Mouse (Mus musculus): ENCODE results near the gene Gja10.

DNA sequence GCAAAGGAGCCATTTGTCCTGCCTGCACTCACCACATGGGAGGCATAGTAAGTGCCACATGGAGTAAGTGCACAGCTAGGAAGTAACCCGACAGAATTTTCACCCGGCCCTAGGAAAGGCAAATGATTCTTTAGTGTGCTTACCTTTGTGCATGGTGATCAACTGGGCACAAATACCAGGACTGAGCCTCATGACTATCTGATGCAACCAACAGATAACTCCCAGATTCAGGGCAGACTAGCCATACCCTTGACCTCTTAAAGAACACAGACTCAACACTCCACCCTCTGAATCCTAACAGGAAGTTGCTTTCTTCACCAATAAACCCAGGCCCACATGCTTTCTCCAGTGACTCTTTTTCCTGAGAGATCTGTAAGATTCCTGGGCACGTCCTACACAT lies 31.1 kb downstream of the Gja10 start:
- TF ChIP-seq HCFC1 (IDR thresholded peaks at IDR 0.05; ENCODE audit: borderline replicate concordance, insufficient read depth, low read length) (no peak), CHD2 (IDR thresholded peaks at IDR 0.05; ENCODE audit: low read depth, low read length) (no peak)
